Mouse (Mus musculus): ENCODE results near the gene Ripk1.

DNA sequence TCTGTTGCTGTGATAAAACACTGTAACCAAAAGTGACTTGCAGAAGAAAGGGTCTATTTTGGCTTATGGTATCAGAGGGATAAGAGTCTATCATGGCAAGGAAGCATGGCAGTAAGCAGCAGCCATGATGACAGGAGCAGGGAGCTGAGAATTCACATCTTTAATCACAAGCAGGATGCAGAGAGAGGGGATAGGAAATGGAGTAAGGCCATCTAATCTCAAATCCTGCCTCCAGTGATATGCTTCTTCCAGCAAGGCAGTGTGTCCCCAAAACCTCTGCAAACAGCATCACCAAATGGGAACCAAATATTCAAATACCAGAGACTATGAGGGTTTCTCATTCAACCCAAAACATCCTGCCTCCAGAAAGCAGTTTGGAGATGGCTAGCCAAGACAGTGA is 35.6 kb upstream of the Ripk1 start:
- TF ChIP-seq POLR2A (IDR thresholded peaks at IDR 0.05; ENCODE audit: extremely low read depth, insufficient read depth, low read length) (no peak), CTCF (IDR thresholded peaks at IDR 0.05; ENCODE audit: low read depth, low read length) (no peak)
